Mouse (Mus musculus) cerebellum, adult 9-10 months (tissue): ENCODE data around the gene Wwp2.
A peak's percentile ranks its signal among the peaks of the same experiment; 100 is the strongest.

Experiments used
- DNase-seq: peaks from one replicate; pipeline ENCODE4 v3.0.0; 2022

Wwp2 gene

GRCm38 (mm10) chr8:107435962-107436831, at the start of gene Wwp2:
Gene Wwp2, plus strand, starts transcription at chr8:107436365.
- peak; percentile 74 for DNase-seq

GRCm38 (mm10) chr8:107386642-107387041, 49.5 kb upstream of the Wwp2 start:
- DNase-seq: peak; percentile 45

- DNase-seq: peak; percentile 72
Observed at GRCm38 (mm10) chr8:107387861-107388260, 48.3 kb upstream of the Wwp2 start.

GRCm38 (mm10) chr8:107389557-107389956, 46.6 kb upstream of the Wwp2 start:
- peak; percentile 57 for DNase-seq

GRCm38 (mm10) chr8:107390476-107391135, 45.6 kb upstream of the Wwp2 start:
- no peak for DNase-seq

- no peak for DNase-seq
Observed at GRCm38 (mm10) chr8:107391136-107391516, 45.0 kb upstream of the Wwp2 start.

- DNase-seq: no peak
Observed at GRCm38 (mm10) chr8:107395397-107395796, 40.8 kb upstream of the Wwp2 start.

GRCm38 (mm10) chr8:107396106-107396670, 40.0 kb upstream of the Wwp2 start:
- DNase-seq: no peak

- DNase-seq: no peak
Observed at GRCm38 (mm10) chr8:107397665-107398064, 38.5 kb upstream of the Wwp2 start.

- DNase-seq: peak; percentile 81
Observed at GRCm38 (mm10) chr8:107399495-107399894, 36.7 kb upstream of the Wwp2 start.

GRCm38 (mm10) chr8:107401866-107402265, 34.3 kb upstream of the Wwp2 start:
- no peak for DNase-seq

GRCm38 (mm10) chr8:107403038-107403781, 33.0 kb upstream of the Wwp2 start, which contains the start of gene Nqo1:
Gene Nqo1, minus strand, starts transcription at chr8:107403206.
- DNase-seq: peak; percentile 62

- no peak for DNase-seq
Observed at GRCm38 (mm10) chr8:107404057-107404456, 32.1 kb upstream of the Wwp2 start.

GRCm38 (mm10) chr8:107405935-107406334, 30.2 kb upstream of the Wwp2 start:
- DNase-seq: no peak

- DNase-seq: no peak
Observed at GRCm38 (mm10) chr8:107411391-107411790, 24.8 kb upstream of the Wwp2 start.

GRCm38 (mm10) chr8:107412552-107412951, 23.6 kb upstream of the Wwp2 start:
- no peak for DNase-seq

- no peak for DNase-seq
Observed at GRCm38 (mm10) chr8:107413881-107414280, 22.3 kb upstream of the Wwp2 start.

- DNase-seq: no peak
Observed at GRCm38 (mm10) chr8:107417001-107417400, 19.2 kb upstream of the Wwp2 start.

GRCm38 (mm10) chr8:107424176-107424575, 12.0 kb upstream of the Wwp2 start:
- no peak for DNase-seq

GRCm38 (mm10) chr8:107424597-107425229, 11.5 kb upstream of the Wwp2 start, which contains the start of gene Nob1:
Gene Nob1, minus strand, starts transcription at chr8:107425051.
- DNase-seq: peak; percentile 97

GRCm38 (mm10) chr8:107425230-107425597, 11.0 kb upstream of the Wwp2 start:
- no peak for DNase-seq

- DNase-seq: no peak
Observed at GRCm38 (mm10) chr8:107430821-107431220, 5.3 kb upstream of the Wwp2 start.
